Mouse (Mus musculus) limb, embryonic 12.5 days (tissue): Measurements from ENCODE around the gene Evc2. TPM values are rescaled to one million over a fixed set of nuclear protein-coding genes. Genes with fewer than 3 reads are reported as not detected.

ENCODE experiments used
- ATAC-seq: fragments of 200-750 bp; cut with Nextera tagmentation; 2 replicates; pipeline ENCODE4 v1.8.0; 2017; ENCODE audit warnings: low read depth, moderate TSS enrichment; ENCODE audit not compliant: insufficient number of reproducible peaks, insufficient read depth, low FRiP score, low TSS enrichment
- H3K27ac ChIP-seq: fragments of 300-500 bp; sonication (generic); 2 replicates; pipeline ENCODE4 v1.5.1; 2016; ENCODE audit warnings: mild to moderate bottlenecking, moderate library complexity
- H3K27me3 ChIP-seq: fragments of 300-500 bp; sonication (generic); 2 replicates; pipeline ENCODE4 v1.6.1; 2016; ENCODE audit warnings: mild to moderate bottlenecking, moderate library complexity
- H3K36me3 ChIP-seq: fragments of 300-500 bp; sonication (generic); 2 replicates; pipeline ENCODE4 v1.6.1; 2016; ENCODE audit warnings: mild to moderate bottlenecking, moderate library complexity
- H3K4me1 ChIP-seq: fragments of 300-500 bp; sonication (generic); replicated peaks from 2 replicates; pipeline ENCODE4 v1.6.1; 2016
- H3K4me2 ChIP-seq: fragments of 300-500 bp; sonication (generic); 2 replicates; pipeline ENCODE4 v1.6.1; 2016; ENCODE audit warnings: mild to moderate bottlenecking, moderate library complexity
- H3K4me3 ChIP-seq: fragments of 300-500 bp; sonication (generic); replicated peaks from 2 replicates; pipeline ENCODE4 v1.5.1; 2016; ENCODE audit warnings: mild to moderate bottlenecking
- H3K9ac ChIP-seq: fragments of 300-500 bp; sonication (generic); replicated peaks from 2 replicates; pipeline ENCODE4 v1.6.1; 2016; ENCODE audit warnings: mild to moderate bottlenecking, moderate library complexity
- H3K9me3 ChIP-seq: fragments of 300-500 bp; sonication (generic); 2 replicates; pipeline ENCODE4 v1.6.1; 2016; ENCODE audit warnings: mild to moderate bottlenecking, moderate library complexity
- WGBS: fragments of 180-500 bp; shearing (Covaris S2); methylation state at CpG from one replicate; pipeline ENCODE4 v1.1.7; 2016; 5-methylcytosine and 5-hydroxymethylcytosine counted together
- polyA plus RNA-seq: library from polyadenylated mRNA; unstranded; fragments of >200 nt; fragmentation: Nextera tagmentation; extraction: Ambion mirVana; gene quantifications from 2 replicates; pipeline ENCODE4 v1.2.1, GENCODE M21; 2016

Evc2 gene
- polyA plus RNA-seq, 1 experiment from 2014 or later, result 24.2 TPM

GRCm38 (mm10) chr5:37419028-37419427 lies 80.7 kb downstream of the Evc2 start:
- Histone ChIP-seq H3K4me3 (no peak overlapping the region), H3K9ac (0 out of 2 replicates have a peak overlapping the region, but pooled peaks have one; percentile 27), H3K36me3 (peaks cover 71% of the 10 kb centered on the region), H3K27me3 (no peaks in the 10 kb centered on the region), H3K4me1 (no peaks in the 10 kb centered on the region), H3K27ac (no peak overlapping the region), H3K4me2 (no peak overlapping the region), H3K9me3 (no peaks in the 10 kb centered on the region)
- 91% methylated on average over 6 of the region's 6 CpGs for WGBS
- no peak for ATAC-seq

DNA sequence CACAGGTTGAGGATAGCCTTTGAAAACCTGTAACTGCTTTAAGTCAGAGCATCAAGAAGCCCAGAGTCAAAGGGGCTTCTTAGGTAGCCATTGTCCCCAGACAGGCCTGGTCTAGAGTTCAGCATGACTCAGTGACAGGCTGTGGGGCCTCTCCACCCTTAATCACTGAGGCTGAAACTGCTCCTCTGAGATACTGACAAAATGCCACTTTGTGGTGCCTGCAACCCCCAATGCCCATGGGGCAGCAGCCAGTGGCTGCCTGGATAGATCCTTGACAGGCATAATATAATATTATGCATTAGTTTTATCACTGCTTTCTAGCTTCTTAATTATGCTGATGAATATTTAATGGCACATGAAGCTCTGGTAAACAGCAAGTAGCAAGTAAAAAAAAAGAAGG lies 88.9 kb downstream of the Evc2 start:
- Histone ChIP-seq H3K9me3 (no peaks in the 10 kb centered on the region), H3K9ac (no peak overlapping the region), H3K36me3 (peaks cover 32% of the 10 kb centered on the region), H3K27ac (no peak overlapping the region), H3K4me1 (no peaks in the 10 kb centered on the region), H3K4me3 (no peak overlapping the region), H3K4me2 (no peak overlapping the region), H3K27me3 (0 out of 2 replicates have a peak, but pooled peaks cover 3% of the 10 kb centered on the region)
- ATAC-seq, result no peak

GRCm38 (mm10) chr5:37435417-37435816 lies 97.1 kb downstream of the Evc2 start:
- no peak overlapping the region for H3K4me3 ChIP-seq
- no peaks in the 10 kb centered on the region for H3K9me3 ChIP-seq
- no peak for ATAC-seq
- no peaks in the 10 kb centered on the region for H3K4me1 ChIP-seq
- H3K9ac ChIP-seq, result no peak overlapping the region
- H3K36me3 ChIP-seq, result no peaks in the 10 kb centered on the region
- H3K4me2 ChIP-seq, result no peak overlapping the region
- no peak overlapping the region for H3K27ac ChIP-seq
- 0 out of 2 replicates have a peak, but pooled peaks cover 3% of the 10 kb centered on the region for H3K27me3 ChIP-seq
- WGBS, result 69% methylated on average over 3 of the region's 3 CpGs

DNA sequence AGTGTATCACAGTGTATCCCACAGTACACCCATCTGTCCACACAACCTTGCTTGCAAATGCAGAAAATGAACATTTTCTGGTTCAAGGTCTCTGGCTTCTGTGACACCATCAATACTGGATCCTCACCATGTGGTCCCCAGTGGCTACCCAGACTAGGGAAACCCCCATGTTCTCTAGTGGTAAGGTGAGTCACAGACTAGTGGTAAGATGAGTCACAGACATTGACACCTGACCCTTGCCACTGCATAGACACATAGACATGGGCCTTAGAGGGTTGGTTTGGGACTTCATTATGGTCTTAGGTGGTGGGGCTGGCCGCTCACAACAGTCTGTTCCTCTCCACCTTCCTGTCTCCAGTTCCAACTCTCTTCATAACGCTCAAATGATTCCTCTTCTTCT lies 104.5 kb downstream of the Evc2 start:
- ATAC-seq, result no peak
- H3K9me3 ChIP-seq, result no peaks in the 10 kb centered on the region
- H3K36me3 ChIP-seq, result no peaks in the 10 kb centered on the region
- no peak overlapping the region for H3K27ac ChIP-seq
- no peak overlapping the region for H3K4me2 ChIP-seq
- no peaks in the 10 kb centered on the region for H3K4me1 ChIP-seq
- H3K27me3 ChIP-seq, result no peaks in the 10 kb centered on the region; the same call in 1 of the 2 replicates
- no peak overlapping the region for H3K9ac ChIP-seq
- no peak overlapping the region for H3K4me3 ChIP-seq
- 77% methylated on average over 2 of the region's 2 CpGs for WGBS

- Histone ChIP-seq H3K9ac (no peak overlapping the region), H3K27ac (no peak overlapping the region), H3K4me3 (no peak overlapping the region), H3K27me3 (no peaks in the 10 kb centered on the region; the same call in 1 of the 2 replicates), H3K4me2 (no peak overlapping the region), H3K4me1 (no peaks in the 10 kb centered on the region), H3K36me3 (no peaks in the 10 kb centered on the region), H3K9me3 (no peaks in the 10 kb centered on the region)
- ATAC-seq, result no peak
- WGBS, result 85% methylated on average over 3 of the region's 3 CpGs
Observed at GRCm38 (mm10) chr5:37447546-37447945, 109.2 kb downstream of the Evc2 start.

DNA sequence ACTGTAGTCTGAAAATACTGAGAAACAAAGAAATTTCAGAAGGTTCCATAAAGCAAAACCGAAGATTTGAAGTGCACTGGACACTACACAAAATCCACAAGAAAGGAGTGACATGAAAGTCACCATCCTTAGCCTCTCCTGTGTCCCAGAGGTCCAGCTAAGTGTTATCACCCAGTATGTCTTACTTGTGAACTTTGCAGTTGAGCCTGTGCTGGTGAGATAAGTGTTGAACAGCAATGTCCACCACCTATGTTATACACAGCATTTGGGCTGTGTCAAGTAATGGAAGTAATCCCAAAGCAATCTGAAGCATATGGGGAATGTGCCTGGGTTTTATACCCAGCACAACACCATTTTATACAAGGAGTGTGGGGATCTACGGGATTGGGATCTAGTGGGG lies 118.3 kb downstream of the Evc2 start:
- no peak overlapping the region for H3K27ac ChIP-seq
- H3K9me3 ChIP-seq, result 0 out of 2 replicates have a peak, but pooled peaks cover 4% of the 10 kb centered on the region
- ATAC-seq, result no peak
- H3K4me1 ChIP-seq, result no peaks in the 10 kb centered on the region
- H3K36me3 ChIP-seq, result no peaks in the 10 kb centered on the region
- H3K9ac ChIP-seq, result no peak overlapping the region
- H3K27me3 ChIP-seq, result no peaks in the 10 kb centered on the region
- WGBS, result 73% methylated on average over 2 of the region's 2 CpGs
- no peak overlapping the region for H3K4me2 ChIP-seq
- H3K4me3 ChIP-seq, result no peak overlapping the region

DNA sequence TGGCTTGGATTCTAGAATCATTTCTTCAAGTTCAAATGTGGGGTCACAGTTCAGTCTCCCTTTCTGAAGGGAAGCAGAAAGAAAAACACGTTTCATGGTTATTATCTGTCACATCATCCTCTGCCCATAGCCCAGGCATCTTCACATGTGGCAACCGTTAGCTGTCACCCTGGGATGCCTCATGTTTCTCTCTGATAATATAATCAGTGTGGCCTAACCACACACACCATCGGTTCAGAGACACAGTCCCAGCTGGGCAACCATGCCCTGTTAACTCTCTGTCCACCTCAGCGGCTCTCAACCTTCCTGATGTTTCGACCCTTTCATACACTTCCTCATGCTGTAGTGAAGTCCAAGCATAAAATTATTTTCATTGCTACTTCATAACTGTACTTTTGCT lies 118.9 kb downstream of the Evc2 start:
- Histone ChIP-seq H3K27ac (no peak overlapping the region), H3K4me2 (no peak overlapping the region), H3K27me3 (no peaks in the 10 kb centered on the region), H3K9ac (no peak overlapping the region), H3K4me1 (no peaks in the 10 kb centered on the region), H3K9me3 (0 out of 2 replicates have a peak, but pooled peaks cover 4% of the 10 kb centered on the region), H3K36me3 (no peaks in the 10 kb centered on the region), H3K4me3 (no peak overlapping the region)
- no peak for ATAC-seq
- 81% methylated on average over 5 of the region's 5 CpGs for WGBS

DNA sequence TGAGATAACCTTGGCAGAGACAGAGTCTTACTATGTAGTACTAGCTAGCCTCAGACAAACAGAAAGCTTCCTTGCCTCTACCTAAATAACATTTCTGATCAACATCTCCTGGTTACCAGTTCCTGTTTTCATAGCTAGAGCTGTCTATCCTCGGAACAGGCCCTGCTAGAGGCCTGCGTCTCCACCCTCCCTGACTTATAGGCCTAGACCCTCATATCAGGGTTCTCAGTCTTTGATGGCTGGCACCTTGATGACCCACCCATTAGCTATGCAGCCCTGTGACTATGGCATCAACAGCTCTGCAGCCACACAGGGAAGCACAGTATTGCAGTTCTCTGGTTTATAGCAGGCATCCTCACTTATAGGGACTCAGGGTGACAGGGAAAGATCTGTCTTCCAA lies 119.5 kb downstream of the Evc2 start:
- H3K9me3 ChIP-seq, result 0 out of 2 replicates have a peak, but pooled peaks cover 4% of the 10 kb centered on the region
- H3K4me1 ChIP-seq, result no peaks in the 10 kb centered on the region
- H3K4me2 ChIP-seq, result no peak overlapping the region
- no peak for ATAC-seq
- whole genome bisulfite sequencing, result 79% methylated on average over 2 of the region's 2 CpGs
- H3K27me3 ChIP-seq, result no peaks in the 10 kb centered on the region
- H3K27ac ChIP-seq, result no peak overlapping the region
- no peak overlapping the region for H3K9ac ChIP-seq
- H3K36me3 ChIP-seq, result no peaks in the 10 kb centered on the region
- no peak overlapping the region for H3K4me3 ChIP-seq

GRCm38 (mm10) chr5:37458236-37458635 lies 119.9 kb downstream of the Evc2 start:
- H3K27me3 ChIP-seq, result no peaks in the 10 kb centered on the region
- no peak overlapping the region for H3K27ac ChIP-seq
- no peak for ATAC-seq
- no peak overlapping the region for H3K4me2 ChIP-seq
- no peak overlapping the region for H3K9ac ChIP-seq
- no peaks in the 10 kb centered on the region for H3K4me1 ChIP-seq
- no peaks in the 10 kb centered on the region for H3K36me3 ChIP-seq
- no peak overlapping the region for H3K4me3 ChIP-seq
- 63% methylated on average over 2 of the region's 2 CpGs for WGBS
- H3K9me3 ChIP-seq, result 0 out of 2 replicates have a peak, but pooled peaks cover 4% of the 10 kb centered on the region

DNA sequence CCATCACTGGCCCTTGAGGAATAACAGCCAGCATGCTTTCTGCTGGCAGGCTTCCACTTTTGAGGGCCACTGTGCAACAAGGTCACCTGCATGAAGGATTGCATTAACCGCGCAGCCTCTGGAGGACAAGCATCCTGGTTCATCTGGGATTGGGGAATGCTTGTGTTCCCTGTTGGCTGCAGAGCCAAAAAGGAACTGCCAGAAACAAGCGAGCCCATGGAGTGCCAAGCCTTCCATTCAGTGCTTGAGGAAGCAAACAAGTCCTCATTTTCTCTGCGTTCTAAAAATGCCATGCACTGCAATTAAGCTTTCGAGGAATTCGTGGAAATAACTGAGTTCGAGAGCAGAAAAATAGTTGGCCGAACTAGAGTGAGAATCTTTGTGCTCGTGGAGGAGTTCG lies 127.2 kb downstream of the Evc2 start:
- Histone ChIP-seq H3K9me3 (no peaks in the 10 kb centered on the region), H3K9ac (no peak overlapping the region), H3K36me3 (no peaks in the 10 kb centered on the region), H3K4me1 (no peaks in the 10 kb centered on the region), H3K27ac (no peak overlapping the region), H3K4me2 (no peak overlapping the region), H3K27me3 (no peaks in the 10 kb centered on the region), H3K4me3 (no peak overlapping the region)
- no peak for ATAC-seq
- WGBS, result 92% methylated on average over 10 of the region's 10 CpGs

- no peak for ATAC-seq
- WGBS, result 85% methylated on average over 2 of the region's 2 CpGs
- H3K4me1 ChIP-seq, result no peaks in the 10 kb centered on the region
- no peak overlapping the region for H3K27ac ChIP-seq
- no peak overlapping the region for H3K4me2 ChIP-seq
- no peaks in the 10 kb centered on the region for H3K27me3 ChIP-seq
- H3K9ac ChIP-seq, result no peak overlapping the region
- no peaks in the 10 kb centered on the region for H3K36me3 ChIP-seq
- H3K9me3 ChIP-seq, result no peaks in the 10 kb centered on the region
- H3K4me3 ChIP-seq, result no peak overlapping the region
Observed at GRCm38 (mm10) chr5:37467646-37468045, 129.3 kb downstream of the Evc2 start.

- Histone ChIP-seq H3K36me3 (no peaks in the 10 kb centered on the region), H3K27ac (no peak overlapping the region), H3K9me3 (no peaks in the 10 kb centered on the region), H3K9ac (no peak overlapping the region), H3K4me3 (no peak overlapping the region), H3K4me1 (peaks cover 5% of the 10 kb centered on the region; the same call in 1 of the 2 replicates), H3K4me2 (no peak overlapping the region), H3K27me3 (no peaks in the 10 kb centered on the region)
- ATAC-seq, result no peak
- 69% methylated on average over 5 of the region's 5 CpGs for WGBS
Observed at GRCm38 (mm10) chr5:37469031-37469430, 130.7 kb downstream of the Evc2 start.
